Mouse (Mus musculus) heart, postnatal 36 days (tissue): ENCODE data around the gene Mbd3. TPM values are rescaled to one million over a fixed set of nuclear protein-coding genes. Genes with fewer than 3 reads are reported as not detected.

ENCODE experiments used
- DNase-seq, 2 experiments: peaks; one replicate each; pipeline ENCODE4 v3.0.0; 2021 to 2022
- intact Hi-C: fragments of 180-260 bp; cut with DNase I; formaldehyde crosslinking; loops from one replicate; pipeline ENCODE4 v1.15.1; 2025
- total RNA-seq, 2 experiments: library from RNA; stranded (reverse); gene quantifications; 2 replicates each; pipeline ENCODE4 v1.2.3; 2021

The Mbd3 gene
- total RNA-seq, 2 experiments from 2014 or later, result 82.1 to 82.2 TPM

DNA sequence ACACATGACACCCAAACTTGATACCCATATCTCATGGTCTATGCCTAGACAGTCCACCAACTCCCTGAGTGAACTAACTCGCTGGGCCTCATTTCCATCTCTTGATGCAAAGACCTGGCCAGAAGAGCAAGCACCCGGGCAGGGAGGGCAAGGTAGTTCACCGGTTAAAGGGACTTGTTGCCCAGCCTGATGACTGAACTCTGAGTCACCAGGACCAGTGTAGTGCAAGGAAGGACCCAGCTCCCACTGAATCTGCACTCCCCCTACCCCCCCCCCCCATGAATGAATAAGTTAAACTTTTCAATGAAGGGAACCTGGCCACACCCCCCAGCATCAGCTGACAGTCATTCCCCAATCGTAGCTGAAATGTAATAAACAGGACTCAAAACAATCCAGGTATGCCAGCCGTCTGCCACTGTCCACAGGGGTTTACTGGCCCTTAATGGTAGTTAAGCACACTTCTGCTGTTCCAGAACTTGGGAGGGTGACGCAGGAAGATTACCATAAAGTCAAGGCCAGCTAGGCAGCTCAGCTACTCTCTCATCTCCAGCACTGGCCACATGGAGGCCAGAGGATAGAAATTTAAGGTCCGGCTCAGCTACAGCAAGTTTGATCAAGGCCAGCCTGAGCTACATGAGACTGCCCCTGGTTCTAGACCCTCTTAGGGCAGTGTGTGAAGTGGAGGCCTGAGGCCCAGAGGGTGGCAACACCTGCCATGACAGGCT, 16.5 kb downstream of the Mbd3 start:
- no peak for DNase-seq
- intact Hi-C loops, result no loop called here

DNA sequence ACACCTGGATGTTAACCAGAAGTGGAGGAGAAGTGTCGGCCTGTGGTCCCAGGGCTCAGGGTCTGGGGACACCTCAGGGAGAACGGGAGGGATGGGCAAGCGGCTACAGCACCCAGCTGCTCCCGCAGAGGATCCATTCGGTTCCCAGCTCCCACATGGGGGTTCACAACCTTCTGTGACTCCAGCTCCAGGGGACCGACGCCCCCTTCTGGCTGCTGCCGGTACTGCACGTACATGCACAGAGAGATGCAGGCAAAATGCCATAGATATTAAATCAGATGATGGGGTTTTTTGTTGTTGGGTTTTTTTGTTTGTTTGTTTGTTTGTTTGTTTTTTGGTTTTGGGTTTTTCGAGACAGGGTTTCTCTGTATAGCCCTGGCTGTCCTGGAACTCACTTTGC, 21.6 kb downstream of the Mbd3 start:
- intact Hi-C loops, result loop anchor here (5.0 to 10.0 kb wide), 3 partner anchors 130 to 203 kb away; partner anchors contain the start of genes 1600002K03Rik and Efna2
- no peak for DNase-seq

DNA sequence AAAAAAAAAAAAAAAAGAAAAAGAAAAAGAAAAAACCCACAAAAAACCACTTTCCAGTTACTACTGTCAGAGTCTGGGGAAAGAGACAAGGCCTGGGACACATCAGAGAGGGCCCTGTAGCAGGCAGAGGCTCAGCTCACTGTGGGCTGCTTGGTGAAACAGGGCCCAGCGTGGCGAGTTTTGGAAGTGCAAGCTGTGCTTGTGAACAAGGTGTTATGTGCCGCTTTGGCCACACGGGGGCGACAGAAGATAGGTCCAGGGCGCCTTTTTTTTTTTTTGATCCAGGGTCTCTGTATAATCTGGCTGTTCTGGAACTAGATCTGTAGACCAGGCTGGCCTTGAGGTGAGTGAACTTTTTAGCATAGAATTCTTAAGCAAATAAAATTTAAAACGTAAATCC, 23.2 kb downstream of the Mbd3 start:
- intact Hi-C loops, result loop anchor here (5.0 to 10.0 kb wide), 3 partner anchors 131 to 201 kb away; partner anchors contain the start of genes 1600002K03Rik and Efna2

DNA sequence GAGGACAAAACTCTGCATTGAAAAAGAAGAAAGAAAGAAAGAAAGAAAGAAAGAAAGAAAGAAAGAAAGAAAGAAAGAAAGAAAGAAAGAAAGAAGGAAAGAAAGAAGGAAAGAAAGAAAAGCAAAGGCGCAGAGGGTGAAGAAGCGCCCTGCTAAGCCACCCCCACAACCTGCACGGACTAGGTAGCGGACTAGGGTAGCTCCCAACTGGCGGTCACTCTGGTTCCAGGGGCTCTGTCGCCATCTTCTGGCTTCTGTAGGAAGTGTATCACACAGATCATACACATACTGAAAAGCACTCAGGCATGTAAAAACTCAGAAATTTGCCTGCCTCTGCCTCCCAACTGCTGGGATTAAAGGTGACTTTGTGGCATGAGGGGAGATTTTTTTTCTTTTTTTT, 25.3 kb downstream of the Mbd3 start:
- intact Hi-C loops, result loop anchor here (1.0 to 10.0 kb wide), 4 partner anchors 23 to 199 kb away; partner anchors contain the start of genes 1600002K03Rik, Apc2 and Efna2
- peak; percentile 68 to 77 for DNase-seq

More for the DNA sequence above, 23.2 kb downstream of the Mbd3 start:
- peak; percentile 87 to 91 for DNase-seq

DNA sequence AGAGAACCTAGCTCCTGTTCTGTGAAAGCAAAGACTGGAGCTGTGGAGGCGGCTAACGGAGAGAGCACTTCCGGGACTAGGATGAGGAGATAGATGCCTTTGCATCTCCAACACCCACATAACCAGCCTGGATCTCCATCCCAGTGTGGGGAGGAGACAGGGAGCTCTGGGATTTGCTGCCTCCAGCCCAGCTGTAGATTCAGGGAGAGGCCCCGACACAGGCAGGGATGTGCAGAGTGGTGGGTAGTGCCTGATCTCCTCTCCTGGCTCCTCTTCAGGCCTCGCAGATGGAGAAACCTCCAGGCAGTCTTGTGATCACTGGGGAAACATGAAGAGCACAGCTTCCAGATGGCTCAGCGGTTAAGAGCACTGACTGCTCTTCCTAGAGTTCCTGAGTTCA, 26.6 kb downstream of the Mbd3 start:
- DNase-seq, result no peak
- intact Hi-C loops, result loop anchor here (10.0 kb wide), 1 partner anchor 198 kb away; the partner anchor contains the start of genes 1600002K03Rik and Efna2

DNA sequence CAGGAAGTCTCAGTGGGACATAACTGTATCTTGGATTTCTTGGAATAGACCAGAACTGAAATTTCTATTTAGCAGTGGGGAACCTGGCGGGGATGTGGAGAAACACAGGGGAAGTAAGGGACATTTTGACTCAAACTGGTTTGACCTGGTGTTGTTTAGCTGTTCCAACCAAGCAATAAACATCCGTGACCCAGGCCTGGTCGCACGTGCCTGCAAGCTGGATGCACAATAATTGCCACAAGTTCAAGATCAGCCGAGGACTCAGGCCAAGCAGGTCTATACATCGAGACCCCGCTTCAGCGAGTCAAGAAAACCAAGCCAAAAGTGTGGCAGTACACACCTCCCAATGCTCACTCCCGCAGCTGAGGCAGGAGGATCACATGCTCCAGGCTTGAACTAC, 27.4 kb downstream of the Mbd3 start:
- intact Hi-C loops, result loop anchor here (10.0 kb wide), 1 partner anchor 197 kb away; the partner anchor contains the start of genes 1600002K03Rik and Efna2

DNA sequence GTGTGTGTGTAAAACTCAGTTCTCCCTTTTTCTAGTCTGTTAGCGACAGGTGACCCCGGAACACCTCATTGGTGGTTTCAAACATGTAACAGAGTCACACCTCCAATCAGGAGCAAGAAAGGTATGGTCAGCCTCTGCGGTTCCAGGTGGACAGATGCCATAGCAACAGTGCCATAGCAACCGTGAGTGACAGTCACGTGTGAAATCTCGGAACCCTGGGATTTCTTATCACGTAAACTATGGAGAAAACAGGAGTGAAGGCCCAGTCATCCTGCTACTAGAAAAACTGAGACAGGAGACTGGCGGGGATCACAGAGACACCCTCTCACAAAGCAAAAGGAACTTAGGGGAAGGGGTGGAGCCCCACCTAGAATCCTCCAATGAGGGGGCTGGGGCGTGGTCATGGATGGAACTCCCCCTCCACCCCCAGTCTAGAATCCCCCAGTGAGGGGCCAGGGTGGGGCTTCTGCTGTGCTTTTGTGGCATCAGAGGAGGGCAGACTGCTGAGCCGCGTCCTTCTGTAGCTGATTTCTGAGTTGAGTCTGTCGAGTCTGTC, 27.9 kb downstream of the Mbd3 start:
- DNase-seq, result no peak
- intact Hi-C loops, result loop anchor here (10.0 kb wide), 1 partner anchor 197 kb away; the partner anchor contains the start of genes 1600002K03Rik and Efna2

More for the DNA sequence above, 27.4 kb downstream of the Mbd3 start:
- no peak for DNase-seq

DNA sequence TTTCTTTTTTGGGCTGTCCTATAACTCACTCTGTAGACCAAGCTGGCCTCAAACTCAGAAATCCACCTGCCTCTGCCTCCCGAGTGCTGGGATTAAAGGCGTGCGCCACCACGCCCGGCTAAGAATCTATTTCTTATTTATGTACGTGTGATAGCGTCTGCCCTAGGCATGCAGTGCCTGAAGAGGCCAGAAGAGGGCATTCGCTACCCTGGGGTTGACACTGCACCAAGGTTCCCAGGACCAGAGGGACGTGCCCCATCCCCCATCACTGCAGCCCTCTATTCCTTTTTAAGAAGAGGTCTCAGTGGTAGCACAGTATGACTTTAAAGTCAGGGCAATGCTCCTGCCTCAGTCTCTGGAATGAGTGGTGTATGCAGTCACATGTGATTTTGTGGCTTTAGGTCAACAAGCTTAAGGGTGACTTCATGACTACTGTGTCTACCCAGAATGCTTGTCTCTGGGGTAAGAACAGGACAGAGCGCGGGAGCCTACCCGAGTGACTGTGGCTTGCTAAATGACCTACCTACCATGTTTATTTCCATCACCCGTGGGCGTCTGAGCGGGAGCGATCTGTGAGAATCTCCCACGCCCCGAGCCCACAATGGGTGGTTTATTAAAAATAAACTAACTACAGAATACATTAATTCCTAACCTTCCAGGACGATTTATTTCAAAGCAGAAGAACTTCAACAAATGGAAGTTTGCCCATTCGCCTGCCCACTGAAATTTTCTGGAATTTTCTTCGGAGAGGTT, 29.2 kb downstream of the Mbd3 start:
- DNase-seq, result no peak
- intact Hi-C loops, result loop anchor here (5.0 to 10.0 kb wide), 2 partner anchors 167 to 195 kb away; partner anchors contain the start of genes 1600002K03Rik, Atp8b3 and Efna2

DNA sequence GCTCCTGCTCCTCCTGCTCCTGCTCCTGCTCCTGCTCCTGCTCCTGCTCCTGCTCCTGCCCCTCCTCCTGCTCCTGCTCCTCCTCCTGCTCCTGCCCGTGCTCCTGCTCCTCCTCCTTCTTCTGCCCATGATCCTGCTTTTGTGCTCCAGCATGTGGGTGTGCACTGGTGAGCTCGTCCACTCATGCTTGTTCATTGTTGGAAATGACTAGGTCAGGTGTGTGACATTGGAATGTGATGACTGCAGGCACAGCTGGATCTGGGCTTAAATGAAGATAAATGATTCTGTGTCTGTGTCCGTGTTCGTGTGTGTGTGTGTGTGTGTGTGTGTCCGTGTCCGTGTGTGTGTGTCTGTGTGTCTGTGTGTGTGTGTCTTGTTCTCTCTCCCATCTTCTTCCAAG, 31.0 kb downstream of the Mbd3 start:
- DNase-seq, result no peak
- intact Hi-C loops, result loop anchor here (5.0 kb wide), 1 partner anchor 169 kb away; the partner anchor contains the start of gene Atp8b3

DNA sequence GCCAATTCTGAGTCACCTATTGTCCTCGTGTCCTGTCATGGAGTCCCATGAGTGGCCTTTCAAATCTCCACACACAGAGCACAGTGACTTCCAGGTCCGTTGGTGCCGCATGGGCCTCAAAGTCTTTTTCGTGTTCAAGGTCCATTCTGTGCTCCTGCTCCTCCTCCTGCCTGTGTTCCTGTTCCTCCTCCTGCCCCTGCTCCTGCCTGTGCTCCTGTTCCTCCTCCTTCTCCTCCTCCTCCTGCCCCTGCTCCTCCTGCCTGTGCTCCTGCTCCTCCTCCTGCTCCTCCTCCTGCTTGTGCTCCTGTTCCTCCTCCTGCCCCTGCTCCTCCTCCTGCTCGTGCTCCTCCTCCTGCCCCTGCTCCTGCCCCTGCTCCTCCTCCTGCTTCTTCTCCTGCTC, 31.4 kb downstream of the Mbd3 start:
- no peak for DNase-seq
- intact Hi-C loops, result loop anchor here (5.0 kb wide), 1 partner anchor 169 kb away; the partner anchor contains the start of gene Atp8b3

DNA sequence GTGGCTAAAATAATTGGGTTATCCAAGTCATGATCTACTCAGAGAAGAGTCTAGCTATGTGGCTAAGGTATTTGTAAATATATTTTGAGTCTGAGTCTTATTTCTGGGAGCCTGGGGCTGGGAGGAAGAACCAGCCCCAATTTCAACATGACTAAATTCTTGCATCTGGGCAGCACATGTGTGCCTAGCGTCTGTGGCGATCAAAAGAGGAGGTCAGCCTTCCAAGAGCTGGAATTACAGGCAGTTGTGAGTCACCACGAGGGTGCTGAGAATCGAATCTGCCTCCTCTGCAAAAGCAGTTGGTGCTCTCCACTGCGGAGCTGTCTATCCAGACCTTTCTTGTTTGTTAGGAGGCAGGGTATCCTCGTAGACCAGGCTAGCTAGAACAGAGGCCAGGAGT, 33.6 kb downstream of the Mbd3 start:
- intact Hi-C loops, result loop anchor here (5.0 kb wide), 1 partner anchor 172 kb away; the partner anchor contains the start of gene Atp8b3
- DNase-seq, result no peak

DNA sequence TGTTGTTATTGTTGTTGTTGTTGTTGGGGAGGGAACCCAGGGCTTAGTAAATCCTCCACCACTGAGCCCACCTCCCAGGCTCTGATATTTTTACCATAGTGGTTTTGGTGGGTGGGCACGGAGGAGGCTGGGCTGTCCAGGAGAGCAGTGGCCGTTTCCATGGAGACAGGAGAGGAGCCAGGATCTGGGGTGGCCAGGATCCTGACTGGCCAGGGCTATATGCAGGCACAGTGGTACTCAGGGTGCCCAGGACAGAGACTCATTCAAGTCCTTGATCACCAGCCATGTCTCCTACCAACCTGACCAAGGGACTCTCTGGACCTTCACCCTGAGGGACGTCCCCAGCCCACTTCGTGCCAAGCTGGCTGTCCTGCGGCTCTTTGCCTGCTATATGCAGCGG, 35.6 kb downstream of the Mbd3 start:
- intact Hi-C loops, result no loop called here
- no peak for DNase-seq

DNA sequence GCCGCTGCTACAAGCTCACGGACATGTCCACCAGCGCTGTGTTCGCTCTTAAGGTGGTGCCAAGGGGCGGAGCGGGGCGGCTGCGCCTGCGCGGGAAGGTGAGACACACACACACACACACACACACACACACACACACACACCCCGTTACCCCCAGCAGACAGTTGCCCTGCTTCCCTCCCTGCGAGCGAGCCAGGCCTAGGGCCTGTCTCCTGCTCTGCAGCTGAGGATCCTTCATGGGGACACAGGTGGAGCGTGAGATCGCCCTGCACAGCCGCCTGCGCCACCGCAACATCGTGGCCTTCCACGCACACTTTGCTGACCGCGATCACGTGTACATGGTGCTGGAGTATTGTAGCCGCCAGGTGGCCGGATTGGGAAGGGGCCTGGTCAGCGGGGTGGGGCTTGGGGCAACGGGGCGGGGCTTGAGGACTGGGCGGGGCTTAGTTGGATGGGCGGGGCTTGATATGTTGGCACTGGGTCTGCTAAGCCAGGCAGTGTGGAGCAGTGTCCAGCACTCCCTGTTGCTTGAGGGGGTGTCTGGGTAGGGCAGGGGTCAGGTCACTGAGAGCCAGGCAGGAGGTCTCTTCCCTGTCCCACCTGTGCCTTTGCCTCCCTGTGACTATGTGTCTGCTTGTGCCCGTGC, 41.2 kb downstream of the Mbd3 start:
- intact Hi-C loops, result no loop called here

DNA sequence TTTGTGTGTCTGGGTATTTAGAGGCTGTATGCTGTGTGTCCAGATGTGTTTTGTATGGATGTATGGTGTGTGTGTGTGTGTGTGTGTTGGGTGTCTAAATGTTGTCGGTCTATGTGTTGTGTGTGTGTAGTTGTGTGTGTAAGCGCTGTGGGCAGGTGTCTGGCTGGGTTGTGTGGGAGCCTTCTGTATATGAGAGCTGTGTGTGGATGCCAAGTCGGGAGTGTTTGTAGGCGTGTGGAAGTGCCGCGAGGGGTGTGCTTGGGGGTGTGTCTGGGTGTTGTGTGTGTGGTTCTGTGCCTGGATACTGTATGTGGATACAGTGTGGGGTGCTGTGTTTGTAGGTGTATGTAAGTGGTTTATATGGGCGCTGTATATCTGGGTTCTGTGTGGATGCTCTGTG, 42.0 kb downstream of the Mbd3 start:
- DNase-seq, result no peak
- intact Hi-C loops, result no loop called here

More for the DNA sequence above, 41.2 kb downstream of the Mbd3 start:
- DNase-seq, result peak in 1 of 2 experiments; percentile 24

DNA sequence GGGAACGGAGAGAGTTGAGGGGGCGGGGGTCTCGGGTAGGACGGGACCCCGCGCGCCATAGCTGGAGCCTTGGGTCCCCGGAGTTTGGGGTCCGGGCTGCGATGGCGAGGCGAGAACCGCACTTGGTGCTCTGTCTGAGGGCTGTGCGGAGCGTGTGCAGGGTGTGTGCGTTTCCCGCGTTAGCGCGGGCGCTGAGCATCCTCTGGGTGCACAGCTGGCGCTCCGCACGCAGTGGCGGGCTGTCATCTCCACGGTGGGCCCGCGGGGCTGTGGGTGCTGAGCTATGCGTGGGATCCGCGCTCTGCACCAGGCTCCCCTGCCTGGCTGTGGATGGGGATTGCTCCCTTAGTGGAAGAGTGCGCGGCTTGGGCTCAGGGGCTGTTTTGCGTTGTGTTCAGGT, 42.6 kb downstream of the Mbd3 start:
- no peak for DNase-seq
- intact Hi-C loops, result no loop called here

DNA sequence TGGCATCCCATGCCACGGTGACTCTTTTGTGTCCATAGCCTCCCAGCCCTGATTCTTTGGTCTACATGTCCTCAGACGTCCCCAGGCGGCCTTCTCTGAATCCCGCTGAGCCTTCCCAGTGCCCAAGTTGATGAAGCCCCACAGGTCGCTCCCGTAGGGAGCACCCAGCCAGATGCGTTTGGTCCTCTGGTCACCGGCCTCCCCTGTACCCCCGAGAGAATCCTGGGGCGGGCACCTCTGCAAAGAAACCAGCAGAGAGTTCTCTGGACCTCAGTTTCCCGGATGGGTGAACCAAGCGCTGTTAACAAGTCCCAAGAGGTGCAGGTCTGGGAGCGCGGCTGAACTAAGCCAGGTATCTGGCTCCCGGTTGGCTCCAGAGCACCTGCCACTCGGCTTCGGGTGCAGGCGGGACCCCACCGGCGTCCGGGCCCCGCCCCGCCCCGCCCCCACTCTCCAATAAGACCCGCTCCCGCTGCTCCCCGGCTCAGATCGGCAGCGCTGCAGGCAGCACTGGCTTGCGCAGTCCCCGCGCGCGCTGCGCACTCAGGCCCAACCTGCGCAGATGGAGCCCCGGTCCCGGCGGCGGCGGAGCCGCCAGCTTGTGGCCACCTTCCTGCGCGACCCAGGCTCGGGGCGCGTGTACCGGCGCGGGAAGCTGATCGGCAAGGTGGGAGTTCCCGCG, 43.2 kb downstream of the Mbd3 start, which contains the start of gene Plk5:
Gene Plk5 (plus strand): TSS at position 459 of the 682 bp plus-strand sequence.
- no peak for DNase-seq
- intact Hi-C loops, result no loop called here

DNA sequence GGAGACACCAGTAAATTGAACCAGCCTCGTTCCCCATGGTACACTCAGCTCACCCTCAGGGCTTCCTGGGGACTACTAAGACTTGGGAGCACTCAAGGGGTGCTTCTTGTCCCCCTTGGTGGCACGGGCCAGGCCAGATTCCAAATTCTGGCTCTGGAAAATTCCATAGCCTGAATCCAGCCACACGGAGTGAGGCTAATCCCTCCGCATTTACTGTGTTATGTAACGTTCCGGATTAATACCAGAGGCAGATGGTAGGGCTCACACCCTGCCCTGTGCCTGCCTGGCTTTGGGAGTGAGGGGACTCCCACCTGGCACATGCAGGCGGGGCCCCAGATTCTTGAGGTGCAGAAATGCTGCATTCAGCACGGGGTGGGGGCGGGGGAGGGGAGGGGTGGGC, 43.9 kb downstream of the Mbd3 start:
- intact Hi-C loops, result no loop called here
- no peak for DNase-seq

DNA sequence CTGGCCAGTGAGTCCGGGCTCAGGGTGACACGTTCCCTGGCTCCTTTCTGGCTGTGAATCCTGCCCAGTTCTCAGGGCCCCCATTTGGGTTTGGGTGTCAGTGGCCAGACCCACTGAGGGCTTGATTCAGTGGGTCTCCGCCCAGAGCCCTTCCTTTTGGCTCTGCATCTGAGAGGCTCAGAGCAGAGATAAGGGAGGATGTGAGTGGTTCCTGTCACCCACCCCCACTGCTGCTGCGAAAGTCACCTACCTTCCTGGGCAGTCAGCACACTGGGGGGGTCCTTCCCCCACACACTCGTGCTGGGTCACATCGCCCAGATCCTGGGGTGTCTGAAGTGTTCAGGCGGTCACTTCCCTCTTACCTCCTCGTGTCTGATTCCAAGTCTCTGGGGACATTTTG, 46.6 kb downstream of the Mbd3 start:
- no peak for DNase-seq
- intact Hi-C loops, result no loop called here

DNA sequence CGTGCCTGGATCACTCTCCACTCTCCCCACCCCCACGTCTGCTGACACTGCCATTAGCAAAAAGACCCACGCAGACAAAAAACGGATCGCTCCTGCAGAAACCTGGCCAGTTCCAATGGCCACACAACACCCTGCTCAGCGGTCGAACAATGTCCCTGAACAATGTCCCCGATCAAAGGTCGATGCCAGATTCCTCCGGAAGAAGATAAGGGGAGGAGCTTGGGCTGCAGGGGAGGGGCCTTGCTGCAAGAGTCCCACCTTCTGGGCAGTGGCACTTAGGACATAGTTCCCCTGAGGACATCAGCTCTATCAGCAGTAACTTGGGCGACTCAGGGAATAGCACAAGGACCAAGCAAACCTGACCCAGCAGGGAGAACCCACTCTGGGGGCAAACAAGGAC, 47.5 kb downstream of the Mbd3 start:
- no peak for DNase-seq
- intact Hi-C loops, result loop anchor here (2.0 kb wide), 1 partner anchor 23 kb away; no protein-coding TSS in a partner anchor
